Mouse (Mus musculus) hindbrain, embryonic 15.5 days (tissue): ENCODE results near the gene Pkn3. TPM values are rescaled to one million over a fixed set of nuclear protein-coding genes. Genes with fewer than 3 reads are reported as not detected.
"Not testable (repeated sequence)": the region's sequence is repeated elsewhere in the genome, so short reads cannot be mapped to it uniquely, and the experiment has no call there.

ENCODE experiments used
- ATAC-seq: fragments of 200-750 bp; cut with Nextera tagmentation; 2 replicates; pipeline ENCODE4 v1.8.0; 2017; ENCODE audit warnings: low read depth, moderate number of reproducible peaks, moderate TSS enrichment; ENCODE audit not compliant: low FRiP score
- H3K27ac ChIP-seq: fragments of 300-500 bp; sonication (generic); replicated peaks from 2 replicates; pipeline ENCODE4 v1.5.1; 2015; ENCODE audit warnings: mild to moderate bottlenecking, inconsistent platforms
- H3K27me3 ChIP-seq: fragments of 300-500 bp; sonication (generic); 2 replicates; pipeline ENCODE4 v1.6.1; 2015; ENCODE audit warnings: control low read depth, inconsistent platforms
- H3K36me3 ChIP-seq: fragments of 300-500 bp; sonication (generic); 2 replicates; pipeline ENCODE4 v1.6.1; 2015; ENCODE audit warnings: control low read depth, inconsistent platforms
- H3K4me1 ChIP-seq: fragments of 300-500 bp; sonication (generic); replicated peaks from 2 replicates; pipeline ENCODE4 v1.6.1; 2015; ENCODE audit warnings: control low read depth, inconsistent platforms
- H3K4me2 ChIP-seq: fragments of 300-500 bp; sonication (generic); 2 replicates; pipeline ENCODE4 v1.6.1; 2015; ENCODE audit warnings: moderate library complexity, mild to moderate bottlenecking, inconsistent platforms
- H3K4me3 ChIP-seq: fragments of 300-500 bp; sonication (generic); 2 replicates; pipeline ENCODE4 v1.5.1; 2015; ENCODE audit warnings: mild to moderate bottlenecking, inconsistent platforms
- H3K9ac ChIP-seq: fragments of 300-500 bp; sonication (generic); 2 replicates; pipeline ENCODE4 v1.6.1; 2015; ENCODE audit warnings: inconsistent platforms
- H3K9me3 ChIP-seq: fragments of 300-500 bp; sonication (generic); 2 replicates; pipeline ENCODE4 v1.6.1; 2016; ENCODE audit warnings: control low read depth, inconsistent platforms
- WGBS: fragments of 180-500 bp; shearing (Covaris S2); methylation state at CpG from one replicate; pipeline ENCODE4 v1.1.7; 2015; 5-methylcytosine and 5-hydroxymethylcytosine counted together
- polyA plus RNA-seq: library from polyadenylated mRNA; unstranded; fragments of >200 nt; fragmentation: Nextera tagmentation; extraction: Ambion mirVana; gene quantifications from 2 replicates; pipeline ENCODE4 v1.2.1, GENCODE M21; 2015

Gene Pkn3
- polyA plus RNA-seq, 1 experiment from 2014 or later: 2.8 TPM

DNA sequence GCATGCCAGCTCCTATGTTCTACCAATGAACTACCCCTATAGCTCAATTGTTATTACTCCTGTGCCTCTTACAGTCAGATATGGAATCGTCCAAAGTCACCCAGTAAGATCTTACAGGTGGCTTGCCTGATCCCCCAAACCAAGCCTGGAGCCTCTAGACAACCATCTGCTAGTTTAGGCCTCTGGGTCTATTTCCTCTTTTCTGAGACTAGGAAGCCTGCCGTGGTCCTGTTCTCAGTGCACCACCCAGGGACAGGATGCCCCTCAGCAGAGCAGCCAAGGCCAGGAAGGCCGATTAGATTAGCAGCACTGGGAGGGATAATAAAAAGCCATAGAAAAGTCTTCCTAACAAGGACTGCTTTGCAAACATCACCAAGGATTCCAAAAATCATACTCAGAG, 27.7 kb upstream of the Pkn3 start:
- H3K27me3 ChIP-seq: peaks cover 2% of the 10 kb centered on the region; the same call in 1 of the 2 replicates
- no peak for ATAC-seq
- no peak overlapping the region for H3K4me2 ChIP-seq
- H3K27ac ChIP-seq: no peak overlapping the region
- H3K4me3 ChIP-seq: no peak overlapping the region
- 92% methylated on average over 3 of the region's 3 CpGs for WGBS
- 0 out of 2 replicates have a peak, but pooled peaks cover 5% of the 10 kb centered on the region for H3K36me3 ChIP-seq
- no peak overlapping the region for H3K9ac ChIP-seq
- peaks cover 12% of the 10 kb centered on the region for H3K4me1 ChIP-seq
- no peaks in the 10 kb centered on the region for H3K9me3 ChIP-seq

GRCm38 (mm10) chr2:30051992-30052761, 25.3 kb upstream of the Pkn3 start:
- no peak for ATAC-seq
- WGBS: 50% methylated on average over 6 of the region's 6 CpGs
- Histone ChIP-seq H3K9ac (no peak overlapping the region), H3K4me2 (no peak overlapping the region), H3K36me3 (no peaks in the 10 kb centered on the region), H3K4me3 (no peak overlapping the region), H3K27ac (no peak overlapping the region), H3K4me1 (peaks cover 11% of the 10 kb centered on the region), H3K9me3 (no peaks in the 10 kb centered on the region), H3K27me3 (peaks cover 2% of the 10 kb centered on the region; the same call in 1 of the 2 replicates)

- H3K4me1 ChIP-seq, H3K4me2 ChIP-seq, H3K9me3 ChIP-seq, H3K36me3 ChIP-seq, H3K9ac ChIP-seq, H3K4me3 ChIP-seq, H3K27me3 ChIP-seq, ATAC-seq, H3K27ac ChIP-seq: not testable (repeated sequence)
- 95% methylated on average over 3 of the region's 3 CpGs for WGBS
These were observed 22.2 kb upstream of the Pkn3 start for GRCm38 (mm10) chr2:30055310-30055709.

DNA sequence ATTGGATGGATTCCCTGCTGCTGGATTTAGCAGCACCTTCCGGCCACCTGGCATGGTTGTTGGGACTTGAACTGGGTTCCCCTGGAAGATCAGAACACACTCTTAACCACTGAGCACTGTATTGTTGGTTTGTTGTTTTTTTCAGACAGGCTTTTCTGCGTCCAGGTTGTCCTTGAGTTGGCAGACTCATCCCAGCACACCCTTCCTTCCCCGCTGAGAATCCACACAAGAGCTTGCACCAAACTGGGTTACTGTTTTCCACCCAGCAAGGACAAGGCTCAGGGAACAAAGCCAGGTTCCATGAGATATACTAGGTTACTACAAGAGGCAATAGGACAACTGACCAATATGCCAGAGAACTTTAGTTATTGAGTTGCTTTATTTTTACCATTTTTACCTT, 20.7 kb upstream of the Pkn3 start:
- Histone ChIP-seq H3K4me1 (peaks cover 7% of the 10 kb centered on the region), H3K27ac (no peak overlapping the region), H3K9me3 (no peaks in the 10 kb centered on the region), H3K36me3 (no peaks in the 10 kb centered on the region), H3K4me3 (no peak overlapping the region), H3K9ac (no peak overlapping the region), H3K4me2 (no peak overlapping the region), H3K27me3 (peaks cover 2% of the 10 kb centered on the region; the same call in 1 of the 2 replicates)
- ATAC-seq: no peak
- 89% methylated on average over 3 of the region's 3 CpGs for WGBS

- peaks cover 13% of the 10 kb centered on the region for H3K4me1 ChIP-seq
- 0 out of 2 replicates have a peak, but pooled peaks have one; percentile 28 for ATAC-seq
- H3K27me3 ChIP-seq: peaks cover 2% of the 10 kb centered on the region; the same call in 1 of the 2 replicates
- H3K4me2 ChIP-seq: no peak within 1 kb of the TSS
- no peak within 1 kb of the TSS for H3K27ac ChIP-seq
- no peaks in the 10 kb centered on the region for H3K36me3 ChIP-seq
- H3K9ac ChIP-seq: no peak within 1 kb of the TSS
- H3K4me3 ChIP-seq: no peak within 1 kb of the TSS
- 49% methylated on average over 12 of the region's 12 CpGs for WGBS
- H3K9me3 ChIP-seq: no peaks in the 10 kb centered on the region
These were observed 20.1 kb upstream of the Pkn3 start, which contains the start of gene Set for GRCm38 (mm10) chr2:30057223-30057904. Set (plus strand) TSS chr2:30057378.

- no peaks in the 10 kb centered on the region for H3K36me3 ChIP-seq
These were observed 19.1 kb upstream of the Pkn3 start for GRCm38 (mm10) chr2:30058418-30058817.

DNA sequence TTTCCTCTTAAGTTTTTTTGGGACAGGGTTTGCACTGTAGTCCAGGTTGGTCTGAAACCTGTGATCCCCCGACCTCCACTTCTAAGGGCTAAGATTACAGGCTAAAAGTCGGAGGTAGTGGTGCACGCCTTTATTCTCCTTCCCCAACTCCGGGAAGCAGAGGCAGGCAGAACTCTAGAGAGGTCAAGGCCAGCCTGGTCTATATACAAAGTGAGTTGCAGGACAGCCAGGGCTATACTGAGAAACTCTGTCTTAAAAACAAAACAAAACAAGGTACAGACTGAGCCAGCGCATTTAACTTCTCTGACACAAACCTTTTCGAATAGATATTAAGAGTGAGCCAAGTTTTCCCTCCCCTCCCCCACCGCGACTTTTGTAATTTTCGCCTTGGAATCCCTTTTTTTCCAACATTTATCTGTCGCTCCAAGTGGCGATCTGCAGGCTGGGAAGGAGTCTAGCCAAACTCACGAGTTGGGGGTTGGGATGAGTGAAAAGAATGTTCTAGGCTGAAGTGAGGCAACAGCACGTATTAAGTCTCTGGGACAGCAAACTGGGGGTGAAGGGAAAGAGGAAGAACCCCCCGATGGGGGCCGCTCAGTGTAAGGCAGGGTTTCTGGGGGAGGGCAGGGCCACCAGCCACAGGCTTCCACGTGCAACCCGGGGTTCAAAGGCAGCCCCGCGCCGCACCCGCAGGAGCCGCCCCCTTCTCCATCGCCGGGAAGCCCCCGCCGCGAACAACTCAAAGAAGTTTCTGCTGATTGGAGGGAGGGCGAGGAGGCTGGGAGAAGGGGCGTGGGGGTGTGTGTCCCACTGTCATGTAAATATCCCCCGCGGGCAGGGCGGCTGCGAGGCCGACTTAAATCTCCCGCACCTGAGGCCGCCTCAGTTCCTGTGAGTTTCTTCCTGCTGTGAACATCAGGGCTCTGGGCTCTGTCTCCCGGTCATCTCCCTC, 16.0 kb upstream of the Pkn3 start:
- H3K4me3 ChIP-seq: peak overlapping the region; percentile 52
- no peak for ATAC-seq
- peaks cover 35% of the 10 kb centered on the region for H3K4me1 ChIP-seq
- no peaks in the 10 kb centered on the region for H3K36me3 ChIP-seq
- no peaks in the 10 kb centered on the region for H3K9me3 ChIP-seq
- H3K27ac ChIP-seq: peak overlapping the region; percentile 81
- peak overlapping the region; percentile 58 for H3K9ac ChIP-seq
- H3K4me2 ChIP-seq: peak overlapping the region; percentile 94
- H3K27me3 ChIP-seq: no peaks in the 10 kb centered on the region
- WGBS: 9% methylated on average over 34 of the region's 37 CpGs

More at GRCm38 (mm10) chr2:30058418-30058817, 19.1 kb upstream of the Pkn3 start:
- no peak for ATAC-seq
- Histone ChIP-seq H3K27ac (no peak overlapping the region), H3K4me3 (no peak overlapping the region), H3K9ac (no peak overlapping the region), H3K9me3 (no peaks in the 10 kb centered on the region), H3K4me2 (no peak overlapping the region), H3K27me3 (no peaks in the 10 kb centered on the region), H3K4me1 (peaks cover 23% of the 10 kb centered on the region)
- WGBS: 33% methylated on average over 5 of the region's 5 CpGs

GRCm38 (mm10) chr2:30062249-30063093, 15.0 kb upstream of the Pkn3 start:
- peak; percentile 24; the same call in 1 of the 2 replicates for ATAC-seq
- 1% methylated on average over 40 of the region's 40 CpGs for WGBS
- Histone ChIP-seq H3K27me3 (no peaks in the 10 kb centered on the region), H3K4me1 (peaks cover 35% of the 10 kb centered on the region), H3K4me3 (peak overlapping the region; percentile 52), H3K9me3 (no peaks in the 10 kb centered on the region), H3K9ac (peak overlapping the region; percentile 58), H3K27ac (peak overlapping the region; percentile 81), H3K36me3 (no peaks in the 10 kb centered on the region), H3K4me2 (peak overlapping the region; percentile 94)

DNA sequence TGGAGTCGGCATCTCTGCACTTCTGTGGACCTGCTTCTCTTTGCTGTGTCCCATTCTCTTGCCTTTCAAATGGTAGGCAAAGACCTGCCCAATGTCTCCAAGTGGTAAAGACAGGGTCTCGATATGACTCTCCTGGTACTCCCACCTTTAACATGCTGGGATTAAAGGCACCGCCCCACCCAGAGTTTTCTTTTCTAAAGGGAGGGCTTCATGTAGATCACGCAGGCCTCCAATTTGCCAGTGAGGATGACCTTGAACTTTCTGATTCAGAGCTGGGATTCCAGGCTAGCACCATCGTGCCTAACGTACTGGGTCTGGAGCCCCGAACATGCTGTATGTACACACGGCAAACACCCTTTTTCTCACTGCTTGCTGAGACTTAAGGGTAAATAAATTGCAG, 14.2 kb upstream of the Pkn3 start:
- 6% methylated on average over 8 of the region's 8 CpGs for WGBS
- Histone ChIP-seq H3K9me3 (no peaks in the 10 kb centered on the region), H3K4me2 (peak overlapping the region; percentile 94), H3K27me3 (no peaks in the 10 kb centered on the region), H3K4me1 (peaks cover 43% of the 10 kb centered on the region), H3K4me3 (peak overlapping the region; percentile 52), H3K36me3 (no peaks in the 10 kb centered on the region), H3K27ac (peak overlapping the region; percentile 81), H3K9ac (peak overlapping the region; percentile 58)
- ATAC-seq: no peak

GRCm38 (mm10) chr2:30063791-30064190, 13.7 kb upstream of the Pkn3 start:
- no peak for ATAC-seq
- H3K9me3 ChIP-seq: no peaks in the 10 kb centered on the region
- peaks cover 3% of the 10 kb centered on the region for H3K36me3 ChIP-seq
- H3K9ac ChIP-seq: no peak overlapping the region
- WGBS: 9% methylated on average over 3 of the region's 3 CpGs
- H3K4me3 ChIP-seq: 0 out of 2 replicates have a peak overlapping the region, but pooled peaks have one; percentile 52
- no peak overlapping the region for H3K27ac ChIP-seq
- no peaks in the 10 kb centered on the region for H3K27me3 ChIP-seq
- H3K4me1 ChIP-seq: peaks cover 48% of the 10 kb centered on the region
- peak overlapping the region; percentile 94 for H3K4me2 ChIP-seq

DNA sequence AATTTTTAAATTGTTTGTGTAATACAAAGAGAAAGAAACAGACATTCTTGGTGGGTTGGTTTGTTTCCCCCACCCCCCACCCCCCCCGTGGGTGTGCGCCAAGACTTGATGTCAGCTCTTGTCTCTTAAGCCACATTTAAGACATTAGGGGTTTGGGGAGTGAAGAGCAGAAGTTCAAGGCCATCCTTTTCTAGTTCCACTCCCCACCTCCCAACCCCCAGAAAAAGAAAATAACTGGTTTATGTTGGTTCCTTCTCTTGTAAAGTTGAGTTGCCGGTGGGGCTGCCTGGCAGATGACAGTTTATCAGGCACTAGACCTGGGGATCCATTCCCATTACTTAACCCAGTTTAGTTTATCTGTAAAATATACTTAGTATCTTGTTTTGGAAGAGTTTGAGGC, 13.2 kb upstream of the Pkn3 start:
- Histone ChIP-seq H3K36me3 (peaks cover 8% of the 10 kb centered on the region), H3K4me2 (no peak overlapping the region), H3K27ac (no peak overlapping the region), H3K27me3 (no peaks in the 10 kb centered on the region), H3K9me3 (no peaks in the 10 kb centered on the region), H3K9ac (no peak overlapping the region), H3K4me3 (no peak overlapping the region), H3K4me1 (peaks cover 48% of the 10 kb centered on the region)
- no peak for ATAC-seq
- WGBS: 50% methylated on average over 3 of the region's 3 CpGs
